Mouse (Mus musculus): ENCODE measurements around the gene Gm815. TPM values are rescaled to one million over a fixed set of nuclear protein-coding genes. Genes with fewer than 3 reads are reported as not detected.

Gm815 gene
- not detected in 2 replicates for polyA plus RNA-seq (2012; ENCODE audit: insufficient read depth, low replicate concordance)

GRCm38 (mm10) chr19:26885616-26886015 lies at the start of gene Gm815:
Gene Gm815 (plus strand): TSS chr19:26885881.
- H3K36me3 ChIP-seq (replicated peaks; ENCODE audit: low read length): no peaks in the 10 kb centered on the region
- H3K27me3 ChIP-seq (replicated peaks): peaks cover 10% of the 10 kb centered on the region
- H3K4me3 ChIP-seq (replicated peaks): peak within 1 kb of the TSS; percentile 33
- TF ChIP-seq FLI1 (IDR thresholded peaks at IDR 0.05; ENCODE audit: low read length) (no peak), GATA1 (IDR thresholded peaks at IDR 0.05; ENCODE audit: borderline replicate concordance, low read length) (no peak)
- H3K4me1 ChIP-seq: peaks cover 19% of the 10 kb centered on the region
- no peaks in the 10 kb centered on the region for H3K9me3 ChIP-seq

DNA sequence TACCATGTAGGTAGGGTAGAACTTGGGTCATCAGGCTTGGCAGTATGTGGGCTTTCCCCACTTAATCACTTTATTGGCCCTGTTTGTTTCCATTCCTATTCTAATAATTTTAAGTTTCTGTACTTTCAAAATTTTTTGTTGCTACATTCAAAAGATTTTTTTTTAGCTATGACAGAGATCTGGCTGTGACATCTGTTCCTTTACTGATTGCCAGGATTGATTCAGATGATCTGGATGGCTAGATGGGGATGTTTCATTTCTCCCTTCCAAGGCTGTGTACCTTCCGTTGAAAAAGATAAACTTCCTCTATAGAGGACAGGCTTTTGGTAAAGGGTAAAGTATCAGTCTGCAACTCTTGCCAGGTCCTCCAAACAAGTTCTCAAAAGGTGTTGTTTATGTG lies 48.1 kb upstream of the Gm815 start:
- Histone ChIP-seq H3K36me3 (replicated peaks; ENCODE audit: low read length) (peaks cover 8% of the 10 kb centered on the region), H3K4me3 (replicated peaks) (no peak overlapping the region), H3K27me3 (replicated peaks) (peaks cover 3% of the 10 kb centered on the region), H3K4me1 (no peaks in the 10 kb centered on the region), H3K9me3 (peaks cover 12% of the 10 kb centered on the region)
- no peak for TF ChIP-seq FLI1 (IDR thresholded peaks at IDR 0.05; ENCODE audit: low read length)
- TF ChIP-seq GATA1 (IDR thresholded peaks at IDR 0.05; ENCODE audit: borderline replicate concordance, low read length): no peak

- H3K4me1 ChIP-seq: peaks cover 16% of the 10 kb centered on the region
- H3K9me3 ChIP-seq: peaks cover 12% of the 10 kb centered on the region
- peaks cover 8% of the 10 kb centered on the region for H3K36me3 ChIP-seq (replicated peaks; ENCODE audit: low read length)
- no peak overlapping the region for H3K4me3 ChIP-seq (replicated peaks)
- no peaks in the 10 kb centered on the region for H3K27me3 ChIP-seq (replicated peaks)
- TF ChIP-seq FLI1 (IDR thresholded peaks at IDR 0.05; ENCODE audit: low read length) (no peak), GATA1 (IDR thresholded peaks at IDR 0.05; ENCODE audit: borderline replicate concordance, low read length) (no peak)
These were observed 41.8 kb upstream of the Gm815 start for GRCm38 (mm10) chr19:26843896-26844295.

DNA sequence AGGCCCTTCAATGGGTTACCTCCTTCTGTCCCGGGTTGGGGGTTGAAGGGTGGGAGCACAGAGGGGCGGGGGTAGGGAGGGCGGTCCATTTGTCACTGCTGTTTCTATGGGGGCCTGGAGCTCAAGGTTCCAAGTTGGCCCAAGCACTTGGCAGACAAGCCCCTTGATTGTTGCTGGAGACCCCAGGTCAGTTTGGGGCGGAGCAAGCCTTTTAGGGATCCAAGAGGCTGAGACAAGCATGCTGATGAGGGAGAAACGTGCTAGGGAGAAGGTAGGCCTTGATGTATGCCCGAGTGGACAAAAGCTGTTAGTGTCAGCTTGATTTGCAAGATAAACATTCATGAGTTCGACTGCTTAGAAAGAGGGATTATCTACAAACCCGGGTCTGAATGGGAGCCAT lies 40.9 kb upstream of the Gm815 start:
- TF ChIP-seq GATA1 (IDR thresholded peaks at IDR 0.05; ENCODE audit: borderline replicate concordance, low read length): no peak
- TF ChIP-seq FLI1 (IDR thresholded peaks at IDR 0.05; ENCODE audit: low read length): no peak
- Histone ChIP-seq H3K9me3 (peaks cover 4% of the 10 kb centered on the region), H3K4me3 (replicated peaks) (no peak overlapping the region), H3K27me3 (replicated peaks) (no peaks in the 10 kb centered on the region), H3K4me1 (peaks cover 19% of the 10 kb centered on the region), H3K36me3 (replicated peaks; ENCODE audit: low read length) (peaks cover 2% of the 10 kb centered on the region)

- H3K4me3 ChIP-seq (replicated peaks): peak overlapping the region; percentile 94
- H3K27me3 ChIP-seq (replicated peaks): no peaks in the 10 kb centered on the region
- no peaks in the 10 kb centered on the region for H3K36me3 ChIP-seq (replicated peaks; ENCODE audit: low read length)
- TF ChIP-seq GATA1 (IDR thresholded peaks at IDR 0.05; ENCODE audit: borderline replicate concordance, low read length) (no peak), FLI1 (IDR thresholded peaks at IDR 0.05; ENCODE audit: low read length) (no peak)
- H3K9me3 ChIP-seq: no peaks in the 10 kb centered on the region
- peaks cover 19% of the 10 kb centered on the region for H3K4me1 ChIP-seq
These were observed 40.2 kb upstream of the Gm815 start for GRCm38 (mm10) chr19:26845276-26846016.

GRCm38 (mm10) chr19:26846017-26846285 lies 39.7 kb upstream of the Gm815 start:
- Histone ChIP-seq H3K4me1 (peaks cover 20% of the 10 kb centered on the region), H3K9me3 (no peaks in the 10 kb centered on the region), H3K36me3 (replicated peaks; ENCODE audit: low read length) (no peaks in the 10 kb centered on the region), H3K27me3 (replicated peaks) (no peaks in the 10 kb centered on the region), H3K4me3 (replicated peaks) (peak overlapping the region; percentile 94)
- TF ChIP-seq GATA1 (IDR thresholded peaks at IDR 0.05; ENCODE audit: borderline replicate concordance, low read length) (no peak), FLI1 (IDR thresholded peaks at IDR 0.05; ENCODE audit: low read length) (no peak)

GRCm38 (mm10) chr19:26851017-26851782 lies 34.5 kb upstream of the Gm815 start:
- Histone ChIP-seq H3K4me1 (peaks cover 17% of the 10 kb centered on the region), H3K4me3 (replicated peaks) (no peak overlapping the region), H3K9me3 (no peaks in the 10 kb centered on the region), H3K36me3 (replicated peaks; ENCODE audit: low read length) (no peaks in the 10 kb centered on the region), H3K27me3 (replicated peaks) (no peaks in the 10 kb centered on the region)
- no peak for TF ChIP-seq GATA1 (IDR thresholded peaks at IDR 0.05; ENCODE audit: borderline replicate concordance, low read length)
- no peak for TF ChIP-seq FLI1 (IDR thresholded peaks at IDR 0.05; ENCODE audit: low read length)

- Histone ChIP-seq H3K4me1 (peaks cover 15% of the 10 kb centered on the region; the same call in 1 of the 2 replicates), H3K36me3 (replicated peaks; ENCODE audit: low read length) (no peaks in the 10 kb centered on the region), H3K4me3 (replicated peaks) (no peak overlapping the region), H3K9me3 (no peaks in the 10 kb centered on the region), H3K27me3 (replicated peaks) (no peaks in the 10 kb centered on the region)
- no peak for TF ChIP-seq FLI1 (IDR thresholded peaks at IDR 0.05; ENCODE audit: low read length)
- no peak for TF ChIP-seq GATA1 (IDR thresholded peaks at IDR 0.05; ENCODE audit: borderline replicate concordance, low read length)
These were observed 33.3 kb upstream of the Gm815 start for GRCm38 (mm10) chr19:26852325-26852900.

- no peaks in the 10 kb centered on the region for H3K36me3 ChIP-seq (replicated peaks; ENCODE audit: low read length)
- H3K4me3 ChIP-seq (replicated peaks): no peak overlapping the region
- no peaks in the 10 kb centered on the region for H3K9me3 ChIP-seq
- no peaks in the 10 kb centered on the region for H3K27me3 ChIP-seq (replicated peaks)
- peaks cover 18% of the 10 kb centered on the region; the same call in 1 of the 2 replicates for H3K4me1 ChIP-seq
- TF ChIP-seq GATA1 (IDR thresholded peaks at IDR 0.05; ENCODE audit: borderline replicate concordance, low read length) (no peak), FLI1 (IDR thresholded peaks at IDR 0.05; ENCODE audit: low read length) (no peak)
These were observed 31.9 kb upstream of the Gm815 start for GRCm38 (mm10) chr19:26853701-26854282.

Measured in megakaryocyte, embryonic 14.5 days (primary cell).